In the genomic region with DNA sequence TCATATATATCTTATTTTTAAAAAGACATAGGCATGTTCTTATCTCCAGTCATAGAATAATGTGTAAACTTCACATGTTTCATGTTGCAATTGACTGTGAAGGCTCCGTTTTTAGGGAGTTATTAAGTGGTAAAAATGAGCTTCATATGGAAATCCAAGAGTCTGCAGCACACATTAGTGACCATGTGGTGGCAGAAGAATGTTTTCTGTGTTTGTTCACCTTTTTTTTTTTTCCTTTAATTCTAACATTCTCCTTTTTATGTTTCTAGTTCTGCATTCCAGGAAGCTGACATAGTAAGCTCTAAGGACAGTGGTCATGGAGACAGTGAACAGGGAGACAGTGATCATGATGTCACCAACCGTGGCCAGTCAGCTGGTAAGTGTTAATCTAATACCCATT, we compare ENCODE assay signal across 20 mouse cellular contexts. TPM values are rescaled to one million over a fixed set of nuclear protein-coding genes. Genes with fewer than 3 reads are reported as not detected.
A peak's percentile ranks its signal among the peaks of the same experiment; 100 is the strongest.
DNase-seq lines count a peak whose midpoint lies in the region; ATAC-seq and TF ChIP-seq lines count a peak whose summit lies in the region.
"Had no signal": no experiment of that assay in that cellular context is flagged by ENCODE, and none has a peak within 500 bp of the region (broad histone marks: within the 10 kb centered on the region; RNA-seq: fewer than 3 reads in every experiment).

No protein-coding gene starts in this region.

- no peak overlapping the region for H3K27ac ChIP-seq in hindbrain, embryonic 12.5 days
- H3K27ac ChIP-seq in hindbrain, embryonic 10.5 days = no peak overlapping the region
- no peak overlapping the region for H3K27ac ChIP-seq in midbrain, embryonic 13.5 days
- H3K27ac ChIP-seq in midbrain, embryonic 11.5 days (ENCODE audit: low read depth, low read length) = no peak overlapping the region
- no peak overlapping the region for H3K27ac ChIP-seq in hindbrain, postnatal 0 days
- H3K27ac ChIP-seq: embryonic facial prominence, embryonic 15.5 days; heart, embryonic 15.5 days; limb, embryonic 12.5 days; stomach, postnatal 0 days had no signal

- peak overlapping the region; percentile 95 for H3K4me2 ChIP-seq in hindbrain, embryonic 12.5 days (replicated peaks)
- H3K4me2 ChIP-seq in midbrain, embryonic 13.5 days (replicated peaks) = peak overlapping the region; percentile 43
- H3K4me2 ChIP-seq in midbrain, embryonic 11.5 days = no peak overlapping the region
- H3K4me2 ChIP-seq in hindbrain, postnatal 0 days (ENCODE audit: low read depth, low read length) = peak overlapping the region; percentile 74
- H3K4me2 ChIP-seq: embryonic facial prominence, embryonic 15.5 days; heart, embryonic 15.5 days had no signal

- no peak overlapping the region for H3K4me3 ChIP-seq in hindbrain, embryonic 12.5 days
- no peak overlapping the region for H3K4me3 ChIP-seq in hindbrain, embryonic 10.5 days
- peak overlapping the region; percentile 23 for H3K4me3 ChIP-seq in midbrain, embryonic 13.5 days (replicated peaks)
- no peak overlapping the region for H3K4me3 ChIP-seq in midbrain, embryonic 11.5 days (ENCODE audit: low read depth, low read length)
- H3K4me3 ChIP-seq in hindbrain, postnatal 0 days (ENCODE audit: low read length) = peak overlapping the region; percentile 71
- H3K4me3 ChIP-seq: embryonic facial prominence, embryonic 15.5 days; heart, embryonic 15.5 days had no signal

- no peak for ATAC-seq in hindbrain, embryonic 12.5 days (ENCODE audit: low FRiP score)
- ATAC-seq in midbrain, embryonic 13.5 days = no peak
- no peak for ATAC-seq in midbrain, embryonic 11.5 days (ENCODE audit: low FRiP score)
- ATAC-seq in hindbrain, postnatal 0 days = no peak

- peak; percentile 58 for TF ChIP-seq CTCF in hindbrain, postnatal 0 days (IDR thresholded peaks at IDR 0.05; ENCODE audit: low read depth)

- WGBS in hindbrain, embryonic 12.5 days = 62% methylated on average over 2 of the region's 2 CpGs
- 68% methylated on average over 2 of the region's 2 CpGs for WGBS in hindbrain, embryonic 10.5 days
- WGBS in midbrain, embryonic 13.5 days = 62% methylated on average over 2 of the region's 2 CpGs
- 67% methylated on average over 2 of the region's 2 CpGs for WGBS in midbrain, embryonic 11.5 days
- 28% methylated on average over 2 of the region's 2 CpGs for WGBS in hindbrain, postnatal 0 days

- H3K9ac ChIP-seq in hindbrain, embryonic 12.5 days = no peak overlapping the region
- no peak overlapping the region for H3K9ac ChIP-seq in midbrain, embryonic 13.5 days (replicated peaks)
- no peak overlapping the region for H3K9ac ChIP-seq in midbrain, embryonic 11.5 days (ENCODE audit: low read length)
- no peak overlapping the region for H3K9ac ChIP-seq in hindbrain, postnatal 0 days (replicated peaks; ENCODE audit: low read length)
- H3K9ac ChIP-seq: embryonic facial prominence, embryonic 15.5 days; heart, embryonic 15.5 days; limb, embryonic 12.5 days had no signal

- peaks cover 12% of the 10 kb centered on the region for H3K4me1 ChIP-seq in hindbrain, embryonic 12.5 days
- H3K4me1 ChIP-seq in hindbrain, embryonic 10.5 days (replicated peaks) = peaks cover 36% of the 10 kb centered on the region
- H3K4me1 ChIP-seq in midbrain, embryonic 13.5 days (replicated peaks) = peaks cover 37% of the 10 kb centered on the region
- H3K4me1 ChIP-seq in midbrain, embryonic 11.5 days (ENCODE audit: control insufficient read depth, insufficient read depth, low read length) = peaks cover 8% of the 10 kb centered on the region
- H3K4me1 ChIP-seq in hindbrain, postnatal 0 days (ENCODE audit: insufficient read depth, low read length) = no peaks in the 10 kb centered on the region

- H3K36me3 ChIP-seq in hindbrain, embryonic 12.5 days = no peaks in the 10 kb centered on the region
- H3K36me3 ChIP-seq in hindbrain, embryonic 10.5 days = no peaks in the 10 kb centered on the region
- no peaks in the 10 kb centered on the region for H3K36me3 ChIP-seq in midbrain, embryonic 13.5 days
- no peaks in the 10 kb centered on the region for H3K36me3 ChIP-seq in midbrain, embryonic 11.5 days (ENCODE audit: control insufficient read depth, insufficient read depth, low read length)
- no peaks in the 10 kb centered on the region for H3K36me3 ChIP-seq in hindbrain, postnatal 0 days (ENCODE audit: insufficient read depth, low read length)
- H3K36me3 ChIP-seq: embryonic facial prominence, embryonic 15.5 days; heart, embryonic 15.5 days; limb, embryonic 12.5 days had no signal

- DNase-seq in hindbrain, embryonic 10.5 days (ENCODE audit: low spot score) = no peak
- DNase-seq in midbrain, embryonic 11.5 days (ENCODE audit: low spot score, missing footprints) = no peak
- DNase-seq in hindbrain, postnatal 0 days (ENCODE audit: low spot score) = peak; percentile 62
- DNase-seq in adrenal gland, postnatal 10 days = no peak
- no peak for DNase-seq in gastrocnemius, adult 8-10 months (ENCODE audit: low spot score in 2 of 2)
- no peak for DNase-seq in urinary bladder, adult 18-20 months (ENCODE audit: low spot score in 2 of 2)
- DNase-seq: adrenal gland, adult 8-10 months; cerebellum, postnatal 25 days; kidney, postnatal 14 days; layer of hippocampus, postnatal 36 days; lung, adult 2 months; spleen, adult 18-20 months; thymus, postnatal 36 days had no signal

- no peaks in the 10 kb centered on the region for H3K9me3 ChIP-seq in hindbrain, embryonic 12.5 days (replicated peaks)
- H3K9me3 ChIP-seq in hindbrain, embryonic 10.5 days = no peaks in the 10 kb centered on the region
- no peaks in the 10 kb centered on the region for H3K9me3 ChIP-seq in midbrain, embryonic 13.5 days
- H3K9me3 ChIP-seq in midbrain, embryonic 11.5 days (ENCODE audit: control insufficient read depth, low read length) = no peaks in the 10 kb centered on the region
- H3K9me3 ChIP-seq in hindbrain, postnatal 0 days (ENCODE audit: low read length) = no peaks in the 10 kb centered on the region
- H3K9me3 ChIP-seq: embryonic facial prominence, embryonic 15.5 days; heart, embryonic 15.5 days; limb, embryonic 12.5 days had no signal

- H3K27me3 ChIP-seq in hindbrain, embryonic 12.5 days = no peaks in the 10 kb centered on the region
- peaks cover 41% of the 10 kb centered on the region for H3K27me3 ChIP-seq in hindbrain, embryonic 10.5 days (ENCODE audit: insufficient read depth, poor library complexity, severe bottlenecking)
- H3K27me3 ChIP-seq in midbrain, embryonic 13.5 days = no peaks in the 10 kb centered on the region
- peaks cover 22% of the 10 kb centered on the region for H3K27me3 ChIP-seq in midbrain, embryonic 11.5 days (ENCODE audit: control insufficient read depth, insufficient read depth, low read length)
- no peaks in the 10 kb centered on the region for H3K27me3 ChIP-seq in hindbrain, postnatal 0 days (ENCODE audit: insufficient read depth, low read length)

RNA-seq across cellular contexts. Expression of gene Pcdh10, which starts 5.6 kb away (rescaled TPM):
- polyA plus RNA-seq in hindbrain, embryonic 12.5 days (2016; fragmentation: Nextera tagmentation; extraction: Ambion mirVana) = 9.3 and 11.1 TPM in 2 replicates
- 1.2 and 1.8 TPM in 2 replicates for polyA plus RNA-seq in hindbrain, embryonic 10.5 days (2016; fragmentation: Nextera tagmentation; extraction: Ambion mirVana)
- 14.6 and 15.6 TPM in 2 replicates for polyA plus RNA-seq in midbrain, embryonic 13.5 days (2015; fragmentation: Nextera tagmentation; extraction: Ambion mirVana)
- 4.2 and 4.4 TPM in 2 replicates for polyA plus RNA-seq in midbrain, embryonic 11.5 days (2014; fragmentation: Nextera tagmentation; extraction: Ambion mirVana)
- total RNA-seq in hindbrain, postnatal 0 days (2014; rRNA removed) = 134 and 136 TPM in 2 replicates
- 19.6 and 21.4 TPM in 2 replicates for polyA plus RNA-seq in hindbrain, postnatal 0 days (2015; fragmentation: Nextera tagmentation; extraction: Ambion mirVana)
- total RNA-seq in adrenal gland, postnatal 10 days (2021) = 1 to 10 TPM; 4.4 to 6.5 TPM
- total RNA-seq in gastrocnemius, adult 8-10 months (2022) = under 1 TPM; 0.10 to 0.41 (median 0.34) TPM
- total RNA-seq: megakaryocyte, adult 5-6 weeks had no signal

Comparison
In these comparisons a context has a peak if more than half of its experiments do, and no peak if none do; other contexts are left out.
1. H3K4me3 ChIP-seq: peak in midbrain, embryonic 13.5 days (single experiment) and hindbrain, postnatal 0 days (single experiment); none in hindbrain, embryonic 12.5 days (single experiment), hindbrain, embryonic 10.5 days (single experiment) and midbrain, embryonic 11.5 days (single experiment).